Mouse (Mus musculus): Measurements from ENCODE around the gene Gm4922. TPM values are rescaled to one million over a fixed set of nuclear protein-coding genes. Genes with fewer than 3 reads are reported as not detected.

The Gm4922 gene
- total RNA-seq, 2 experiments from 2014 or later, result not detected

Other genes starting within 250 kb of the Gm4922 start
- under 1 TPM; 0.50 to 0.70 TPM for gene Hebp2, start 240.7 kb downstream of the Gm4922 start, total RNA-seq (2021)
- under 1 TPM; 0.31 to 0.48 TPM for gene Arfgef3, start 42.8 kb downstream of the Gm4922 start, total RNA-seq (2021)
- 100 to 1,000 TPM; 121 to 130 TPM for gene Perp, start 58.2 kb upstream of the Gm4922 start, total RNA-seq (2021)
- 1 to 10 TPM; 1.7 to 3.2 TPM for gene Tnfaip3, start 228.9 kb upstream of the Gm4922 start, total RNA-seq (2021)

All from heart, postnatal 25 days (tissue).